ENCODE assay signal across 8 mouse cellular contexts in the genomic region with DNA sequence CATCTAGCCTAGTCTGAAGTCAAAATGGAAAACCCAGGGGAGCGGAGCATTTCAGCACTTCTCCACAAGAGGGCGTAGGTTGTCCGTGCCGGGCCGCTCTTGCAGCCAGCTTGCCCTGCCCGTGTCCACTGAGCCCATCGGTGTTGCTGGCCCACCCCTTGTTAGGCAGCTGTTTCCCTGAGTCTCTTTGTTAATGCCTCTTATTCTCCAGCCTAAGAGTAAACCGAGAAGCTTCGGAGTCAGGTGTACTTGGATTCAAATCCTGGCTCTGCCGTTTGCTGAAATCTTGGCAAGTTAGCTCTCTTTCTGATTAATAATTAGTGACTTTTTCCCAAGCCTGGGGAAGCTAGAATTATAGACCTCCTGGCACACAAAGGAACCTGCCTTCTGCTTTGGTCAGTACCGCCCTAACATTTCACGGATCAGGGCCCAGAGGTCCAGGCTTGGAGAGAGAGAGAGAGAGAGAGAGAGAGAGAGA. TPM values are rescaled to one million over a fixed set of nuclear protein-coding genes. Genes with fewer than 3 reads are reported as not detected.
DNase-seq lines count a peak whose midpoint lies in the region; ATAC-seq and TF ChIP-seq lines count a peak whose summit lies in the region.

No protein-coding gene starts in this region.

- peak overlapping the region; percentile 11 for H3K4me3 ChIP-seq in E14TG2a.4 (replicated peaks; ENCODE audit: low read length)
- H3K4me3 ChIP-seq in forebrain, embryonic 16.5 days (replicated peaks; ENCODE audit: low read length) = peak overlapping the region; percentile 26
- H3K4me3 ChIP-seq in layer of hippocampus, adult 2 months = peak overlapping the region; percentile 42
- no peak overlapping the region for H3K4me3 ChIP-seq in lung, embryonic 14.5 days (ENCODE audit: low read depth, low read length)
- no peak overlapping the region for H3K4me3 ChIP-seq in olfactory bulb, adult 2 months (ENCODE audit: insufficient read depth, low read depth, low read length)
- no peak overlapping the region for H3K4me3 ChIP-seq in thymus, adult 2 months (ENCODE audit: control insufficient read depth, insufficient read depth, low read length)

- H3K36me3 ChIP-seq in E14TG2a.4 (ENCODE audit: insufficient read depth, low read length) = no peaks in the 10 kb centered on the region
- H3K36me3 ChIP-seq in forebrain, embryonic 16.5 days (ENCODE audit: control insufficient read depth, insufficient read depth) = no peaks in the 10 kb centered on the region
- H3K36me3 ChIP-seq in lung, embryonic 14.5 days (ENCODE audit: insufficient read depth) = no peaks in the 10 kb centered on the region
- no peaks in the 10 kb centered on the region for H3K36me3 ChIP-seq in thymus, adult 2 months (ENCODE audit: control insufficient read depth, insufficient read depth, low read length)

- no peak overlapping the region for H3K27ac ChIP-seq in forebrain, embryonic 16.5 days (ENCODE audit: low read length)
- H3K27ac ChIP-seq in layer of hippocampus, adult 2 months = peak overlapping the region; percentile 81
- peak overlapping the region; percentile 31 for H3K27ac ChIP-seq in lung, embryonic 14.5 days (ENCODE audit: low read depth)
- H3K27ac ChIP-seq in olfactory bulb, adult 2 months (ENCODE audit: insufficient read depth, low read depth, low read length) = no peak overlapping the region
- no peak overlapping the region for H3K27ac ChIP-seq in thymus, adult 2 months (ENCODE audit: control insufficient read depth, insufficient read depth, low read length)

- TF ChIP-seq CTCF in E14TG2a.4 (conservative IDR thresholded peaks at IDR 0.05; ENCODE audit: low read length) = peak; percentile 94
- peak; percentile 99 for TF ChIP-seq CTCF in layer of hippocampus, adult 2 months (conservative IDR thresholded peaks at IDR 0.05)
- TF ChIP-seq CTCF in lung, embryonic 14.5 days (IDR thresholded peaks at IDR 0.05; ENCODE audit: low read depth) = peak; percentile 96
- peak; percentile 95 for TF ChIP-seq CTCF in olfactory bulb, adult 2 months (IDR thresholded peaks at IDR 0.05; ENCODE audit: insufficient read depth, low read depth, low read length)
- TF ChIP-seq CTCF in thymus, adult 2 months (IDR thresholded peaks at IDR 0.05; ENCODE audit: borderline replicate concordance, control insufficient read depth, extremely low read depth, insufficient read depth, low read length, poor library complexity) = peak; percentile 90

- TF ChIP-seq POLR2A in olfactory bulb, adult 2 months (IDR thresholded peaks at IDR 0.05; ENCODE audit: insufficient read depth, low read depth, low read length) = no peak
- no peak for TF ChIP-seq POLR2A in thymus, adult 2 months (IDR thresholded peaks at IDR 0.05; ENCODE audit: control insufficient read depth, extremely low read depth, insufficient read depth, low read length, poor library complexity)

- H3K4me1 ChIP-seq in E14TG2a.4 (replicated peaks; ENCODE audit: low read depth, low read length) = peaks cover 25% of the 10 kb centered on the region
- H3K4me1 ChIP-seq in forebrain, embryonic 16.5 days (replicated peaks; ENCODE audit: control insufficient read depth, insufficient read depth, low read length) = peaks cover 3% of the 10 kb centered on the region; the same call in 1 of the 2 replicates
- no peaks in the 10 kb centered on the region for H3K4me1 ChIP-seq in lung, embryonic 14.5 days (ENCODE audit: insufficient read depth)
- peaks cover 4% of the 10 kb centered on the region; the same call in 1 of the 2 replicates for H3K4me1 ChIP-seq in olfactory bulb, adult 2 months (ENCODE audit: control insufficient read depth, insufficient read depth, low read length)
- 0 out of 2 replicates have a peak, but pooled peaks cover 2% of the 10 kb centered on the region for H3K4me1 ChIP-seq in thymus, adult 2 months (replicated peaks; ENCODE audit: control insufficient read depth, insufficient read depth, low read length)

- peak overlapping the region; percentile 41; the same call in 1 of the 2 replicates for H3K9ac ChIP-seq in forebrain, embryonic 16.5 days (replicated peaks; ENCODE audit: low read depth, low read length)
- no peak overlapping the region; the same call in 1 of the 2 replicates for H3K9ac ChIP-seq in lung, embryonic 14.5 days

- peak; percentile 58 for DNase-seq in cerebellum, adult 11-12 months
- peak; percentile 88 to 89 for DNase-seq in heart, postnatal 36 days
- peak; percentile 83 to 92 for DNase-seq in layer of hippocampus, adult 2 months (ENCODE audit: low spot score in 2 of 2)
- peak; percentile 91 for DNase-seq in lung, embryonic 14.5 days
- DNase-seq in thymus, adult 2 months = peak; percentile 80

- intact Hi-C loops in heart, postnatal 36 days (cut with DNase I) = loop anchor here (1.0 to 5.0 kb wide), 2 partner anchors 55 to 182 kb away; a partner anchor contains a TSS

- H3K9me3 ChIP-seq in E14TG2a.4 (ENCODE audit: low read length) = no peaks in the 10 kb centered on the region
- no peaks in the 10 kb centered on the region for H3K9me3 ChIP-seq in forebrain, embryonic 16.5 days (ENCODE audit: control insufficient read depth, low read length)
- H3K9me3 ChIP-seq in lung, embryonic 14.5 days (ENCODE audit: low read depth, low read length) = no peaks in the 10 kb centered on the region

- ATAC-seq in forebrain, embryonic 16.5 days = peak; percentile 73; the same call in 1 of the 2 replicates
- ATAC-seq in lung, embryonic 14.5 days (ENCODE audit: insufficient read depth) = peak; percentile 86

- H3K4me2 ChIP-seq in forebrain, embryonic 16.5 days (ENCODE audit: low read length) = peak overlapping the region; percentile 52
- H3K4me2 ChIP-seq in lung, embryonic 14.5 days = peak overlapping the region; percentile 46

- under 1% methylated on average over 12 of the region's 12 CpGs for WGBS in forebrain, embryonic 16.5 days
- WGBS in lung, embryonic 14.5 days = 6% methylated on average over 12 of the region's 12 CpGs
- 7% methylated on average over 12 of the region's 12 CpGs for WGBS in olfactory bulb, adult 2 months
- 26% methylated on average over 12 of the region's 12 CpGs for WGBS in thymus, adult 2 months

- peaks cover 15% of the 10 kb centered on the region; the same call in 1 of the 2 replicates for H3K27me3 ChIP-seq in E14TG2a.4 (ENCODE audit: insufficient read depth, low read length)
- H3K27me3 ChIP-seq in forebrain, embryonic 16.5 days (replicated peaks; ENCODE audit: control insufficient read depth, insufficient read depth, low read length) = no peaks in the 10 kb centered on the region
- H3K27me3 ChIP-seq in lung, embryonic 14.5 days (ENCODE audit: insufficient read depth, low read length) = no peaks in the 10 kb centered on the region
- no peaks in the 10 kb centered on the region for H3K27me3 ChIP-seq in thymus, adult 2 months (ENCODE audit: control insufficient read depth, insufficient read depth, low read length)

RNA-seq across cellular contexts. Expression of a gene that starts 14.0 kb away (rescaled TPM):
- 405 and 452 TPM in 2 replicates for polyA plus RNA-seq in forebrain, embryonic 16.5 days (2015; fragmentation: Nextera tagmentation; extraction: Ambion mirVana)
- 100 to 1,000 TPM; 133 to 134 TPM for total RNA-seq in heart, postnatal 36 days (2021)
- total RNA-seq in layer of hippocampus, adult 2 months (2021) = 100 to 1,000 TPM; 234 to 238 TPM
- 301 and 305 TPM in 2 replicates for polyA plus RNA-seq in lung, embryonic 14.5 days (2014; fragmentation: Nextera tagmentation; extraction: Ambion mirVana)
- 306 and 317 TPM in 2 replicates for polyA plus RNA-seq in olfactory bulb, adult 2 months (2012; ENCODE audit: insufficient read depth, insufficient read length, low replicate concordance, missing spikeins)
- polyA plus RNA-seq in thymus, adult 2 months (2012; rRNA removed) = 84.2 and 136 TPM in 2 replicates

RNA-seq across cellular contexts. Expression of a gene that starts 41.3 kb away (rescaled TPM):
- 16.7 and 22.3 TPM in 2 replicates for polyA plus RNA-seq in forebrain, embryonic 16.5 days (2015; fragmentation: Nextera tagmentation; extraction: Ambion mirVana)
- 100 to 1,000 TPM; 969 to 984 TPM for total RNA-seq in heart, postnatal 36 days (2021)
- total RNA-seq in layer of hippocampus, adult 2 months (2021) = 10 to 100 TPM; 46.5 to 49.1 TPM
- 95.9 and 112 TPM in 2 replicates for polyA plus RNA-seq in lung, embryonic 14.5 days (2014; fragmentation: Nextera tagmentation; extraction: Ambion mirVana)
- not detected in 2 replicates for polyA plus RNA-seq in olfactory bulb, adult 2 months (2012; ENCODE audit: insufficient read depth, insufficient read length, low replicate concordance, missing spikeins)
- polyA plus RNA-seq in thymus, adult 2 months (2012; rRNA removed) = 393 and 535 TPM in 2 replicates

Comparison
In these comparisons a context has a peak if more than half of its experiments do, and no peak if none do; other contexts are left out.
1. H3K4me3 ChIP-seq: peak in E14TG2a.4 (single experiment), forebrain, embryonic 16.5 days (single experiment) and layer of hippocampus, adult 2 months (single experiment); none in lung, embryonic 14.5 days (single experiment), olfactory bulb, adult 2 months (single experiment) and thymus, adult 2 months (single experiment).
2. H3K27ac ChIP-seq: peak in layer of hippocampus, adult 2 months (single experiment) and lung, embryonic 14.5 days (single experiment); none in forebrain, embryonic 16.5 days (single experiment), olfactory bulb, adult 2 months (single experiment) and thymus, adult 2 months (single experiment).
3. Peak in every context shown above with its lines, with median percentiles within 50 percentile points of each other: CTCF ChIP-seq and DNase-seq.